Mouse (Mus musculus) limb, embryonic 14.5 days (tissue): ENCODE data around the gene Cd82. TPM values are rescaled to one million over a fixed set of nuclear protein-coding genes. Genes with fewer than 3 reads are reported as not detected.

Experiments
- ATAC-seq: fragments of 200-750 bp; cut with Nextera tagmentation; 2 replicates; pipeline ENCODE4 v1.8.0; 2017; ENCODE audit warnings: low read depth, moderate number of reproducible peaks, moderate TSS enrichment; ENCODE audit not compliant: low FRiP score
- DNase-seq: peaks from one replicate; pipeline ENCODE4 v3.0.0-alpha.2; 2015; ENCODE audit warnings: low spot score
- H3K27ac ChIP-seq: fragments of 300-500 bp; sonication (generic); replicated peaks from 2 replicates; pipeline ENCODE4 v1.5.1; 2014; ENCODE audit warnings: low read depth, mild to moderate bottlenecking, low read length, moderate library complexity, mixed read lengths
- H3K27me3 ChIP-seq: fragments of 300-500 bp; sonication (generic); 2 replicates; pipeline ENCODE4 v1.6.1; 2014; ENCODE audit warnings: low read length, mixed read lengths; ENCODE audit not compliant: control insufficient read depth, insufficient read depth
- H3K36me3 ChIP-seq: fragments of 300-500 bp; sonication (generic); 2 replicates; pipeline ENCODE4 v1.6.1; 2014; ENCODE audit warnings: mild to moderate bottlenecking, low read length, moderate library complexity, mixed read lengths; ENCODE audit not compliant: control insufficient read depth, insufficient read depth
- H3K4me1 ChIP-seq: fragments of 300-500 bp; sonication (generic); 2 replicates; pipeline ENCODE4 v1.6.1; 2014; ENCODE audit warnings: antibody characterized with exemption, low read length, mixed read lengths; ENCODE audit not compliant: control insufficient read depth, insufficient read depth
- H3K4me2 ChIP-seq: fragments of 300-500 bp; sonication (generic); replicated peaks from 2 replicates; pipeline ENCODE4 v1.6.1; 2014; ENCODE audit warnings: low read depth, mild to moderate bottlenecking, low read length, moderate library complexity; ENCODE audit not compliant: severe bottlenecking
- H3K4me3 ChIP-seq: fragments of 300-500 bp; sonication (generic); replicated peaks from 2 replicates; pipeline ENCODE4 v1.5.1; 2014; ENCODE audit warnings: low read length
- H3K9ac ChIP-seq: fragments of 300-500 bp; sonication (generic); 2 replicates; pipeline ENCODE4 v1.6.1; 2014; ENCODE audit warnings: mild to moderate bottlenecking, low read depth, low read length, moderate library complexity; ENCODE audit not compliant: severe bottlenecking
- H3K9me3 ChIP-seq: fragments of 300-500 bp; sonication (generic); 2 replicates; pipeline ENCODE4 v1.6.1; 2016; ENCODE audit warnings: low read length; ENCODE audit not compliant: control insufficient read depth
- POLR2A ChIP-seq: fragments of 200-500 bp; IDR thresholded peaks from 2 replicates; pipeline ENCODE4 v1.8.0; 2012; ENCODE audit warnings: inconsistent platforms, mild to moderate bottlenecking, moderate library complexity, borderline replicate concordance; ENCODE audit not compliant: insufficient read depth, insufficient read length; ENCODE audit errors: extremely low read depth
- WGBS: fragments of 180-500 bp; shearing (Covaris S2); extraction: QIAGEN DNeasy Blood & Tissue Kit; methylation state at CpG from one replicate; pipeline ENCODE4 v1.1.7; 2014; 5-methylcytosine and 5-hydroxymethylcytosine counted together
- polyA plus RNA-seq, 2 experiments: library from polyadenylated mRNA; depleted of rRNA in 1 of 2; stranded (reverse) in 1 of 2; unstranded in 1 of 2; fragments of >200 nt; fragmentation: Nextera tagmentation in 1 of 2; extraction: Ambion mirVana in 1 of 2; gene quantifications; 2 replicates each; pipeline versions ENCODE4 v1.2.1 to v1.2.3; 2012 to 2014

Gene Cd82
- polyA plus RNA-seq, 2 experiments, result 32.9 to 56.6 TPM

- Histone ChIP-seq H3K4me1 (0 out of 2 replicates have a peak, but pooled peaks cover 3% of the 10 kb centered on the region), H3K4me3 (no peak overlapping the region), H3K27ac (no peak overlapping the region), H3K27me3 (no peaks in the 10 kb centered on the region), H3K9ac (no peak overlapping the region), H3K9me3 (no peaks in the 10 kb centered on the region), H3K4me2 (no peak overlapping the region), H3K36me3 (no peaks in the 10 kb centered on the region)
- ATAC-seq, result no peak
- no peak for TF ChIP-seq POLR2A
- WGBS, result 88% methylated on average over 7 of the region's 7 CpGs
- no peak for DNase-seq
These were observed 13.5 kb upstream of the Cd82 start for GRCm38 (mm10) chr2:93476487-93476886.

DNA sequence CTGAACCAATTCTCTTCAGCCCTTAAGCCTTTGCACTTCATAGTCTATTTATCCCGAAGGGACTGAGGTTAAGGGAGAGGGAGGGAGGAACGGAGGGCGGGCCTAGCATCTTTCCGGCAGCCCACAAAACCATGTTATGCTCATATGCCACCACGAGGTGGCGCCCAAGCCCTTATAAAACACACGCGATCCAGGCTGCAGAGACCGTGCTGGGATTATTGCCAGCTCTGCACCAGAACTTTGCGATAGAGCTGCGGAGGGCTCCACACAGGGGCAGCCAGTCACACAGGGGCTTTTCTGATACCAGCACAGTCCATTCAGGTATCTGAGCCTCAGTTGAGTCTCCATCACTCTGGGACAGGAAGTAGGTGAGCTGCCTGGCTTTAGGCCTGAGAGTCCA is 12.1 kb upstream of the Cd82 start:
- ATAC-seq, result peak; percentile 27
- Histone ChIP-seq H3K27ac (no peak overlapping the region), H3K4me2 (no peak overlapping the region), H3K4me1 (peaks cover 11% of the 10 kb centered on the region), H3K4me3 (no peak overlapping the region), H3K36me3 (no peaks in the 10 kb centered on the region), H3K9ac (no peak overlapping the region), H3K9me3 (no peaks in the 10 kb centered on the region), H3K27me3 (no peaks in the 10 kb centered on the region)
- TF ChIP-seq POLR2A, result no peak
- 2% methylated on average over 11 of the region's 11 CpGs for WGBS
- peak; percentile 94 for DNase-seq

- no peak for TF ChIP-seq POLR2A
- Histone ChIP-seq H3K36me3 (no peaks in the 10 kb centered on the region), H3K9ac (no peak overlapping the region), H3K27ac (no peak overlapping the region), H3K27me3 (no peaks in the 10 kb centered on the region), H3K4me1 (peaks cover 13% of the 10 kb centered on the region), H3K9me3 (no peaks in the 10 kb centered on the region), H3K4me2 (no peak overlapping the region), H3K4me3 (no peak overlapping the region)
- DNase-seq (no peak), ATAC-seq (no peak)
- WGBS, result 77% methylated on average over 9 of the region's 9 CpGs
These were observed 11.0 kb upstream of the Cd82 start for GRCm38 (mm10) chr2:93473915-93474314.

DNA sequence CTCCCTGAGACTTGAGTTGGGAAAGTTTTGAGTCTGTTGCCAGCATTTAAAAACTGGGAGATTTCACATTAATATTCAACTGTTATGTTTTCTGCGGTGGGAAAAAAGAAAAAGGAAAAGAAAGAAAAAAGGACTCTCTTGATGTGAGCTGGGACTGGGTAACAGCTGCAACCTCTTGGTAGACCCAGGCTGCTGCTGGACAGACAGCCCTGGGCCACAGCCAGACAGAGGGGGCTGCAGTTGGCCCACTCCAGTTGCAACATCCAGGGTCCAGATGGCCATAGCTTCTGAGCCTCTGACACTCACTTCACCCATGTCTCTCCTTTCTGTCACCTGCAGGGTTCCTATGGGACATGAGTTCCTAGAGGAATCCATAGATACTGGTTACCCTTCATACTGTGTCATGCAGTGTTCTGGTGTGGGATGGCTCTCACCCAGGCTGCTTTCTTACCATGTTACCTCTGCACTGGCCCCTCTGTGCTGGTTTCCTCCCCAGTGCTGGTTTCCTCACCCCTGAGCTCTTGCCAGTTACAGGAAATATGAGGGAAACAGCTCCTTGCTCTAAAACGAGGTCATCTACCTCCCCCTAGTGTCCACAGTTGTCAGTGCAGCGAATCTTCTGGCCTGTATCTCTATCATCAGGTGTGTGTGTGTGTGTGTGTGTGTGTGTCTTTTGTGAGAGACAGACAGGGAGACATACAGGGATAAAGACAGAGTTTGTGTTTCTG is 8.1 kb upstream of the Cd82 start:
- 11% methylated on average over 3 of the region's 3 CpGs for WGBS
- DNase-seq (peak; percentile 84), ATAC-seq (no peak)
- H3K9me3 ChIP-seq, result no peaks in the 10 kb centered on the region
- no peak overlapping the region for H3K9ac ChIP-seq
- no peak overlapping the region for H3K4me2 ChIP-seq
- no peaks in the 10 kb centered on the region for H3K27me3 ChIP-seq
- no peak overlapping the region for H3K4me3 ChIP-seq
- 0 out of 2 replicates have a peak, but pooled peaks have one; percentile 13 for TF ChIP-seq POLR2A
- peaks cover 13% of the 10 kb centered on the region for H3K4me1 ChIP-seq
- no peaks in the 10 kb centered on the region for H3K36me3 ChIP-seq
- no peak overlapping the region for H3K27ac ChIP-seq

DNA sequence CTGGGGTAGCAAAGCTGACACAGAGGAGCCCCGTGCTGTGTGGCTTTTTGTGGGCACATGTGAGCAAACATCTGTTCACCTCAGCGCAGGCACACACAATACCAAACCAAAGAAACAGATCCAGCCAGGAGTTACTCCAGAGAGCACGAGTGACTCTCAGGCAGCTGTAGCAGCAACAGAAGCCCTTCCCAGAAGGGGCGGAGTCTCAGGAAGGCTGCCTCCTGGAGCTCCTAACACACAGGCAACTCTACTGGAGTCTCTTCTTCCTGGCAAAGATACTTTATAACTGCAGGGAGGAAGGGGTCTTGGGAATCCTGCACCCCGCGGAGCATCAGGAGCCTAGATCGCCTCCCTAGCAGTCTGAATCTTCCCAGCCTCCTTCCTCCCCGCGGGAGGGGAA is 7.2 kb upstream of the Cd82 start:
- Histone ChIP-seq H3K27me3 (no peaks in the 10 kb centered on the region), H3K36me3 (no peaks in the 10 kb centered on the region), H3K4me1 (peaks cover 11% of the 10 kb centered on the region), H3K9me3 (no peaks in the 10 kb centered on the region), H3K27ac (no peak overlapping the region), H3K4me3 (peak overlapping the region; percentile 23), H3K9ac (peak overlapping the region; percentile 18; the same call in 1 of the 2 replicates), H3K4me2 (peak overlapping the region; percentile 47)
- DNase-seq (peak; percentile 82), ATAC-seq (peak; percentile 74)
- WGBS, result 4% methylated on average over 9 of the region's 9 CpGs
- TF ChIP-seq POLR2A, result no peak
